Mouse (Mus musculus): ENCODE data around the gene Fras1.

GRCm38 (mm10) chr5:96386138-96386933 lies 12.6 kb downstream of the Fras1 start:
- no peak for TF ChIP-seq POLR2A (IDR thresholded peaks at IDR 0.05; ENCODE audit: extremely low read depth, insufficient read depth, low read length)
- no peak for TF ChIP-seq CTCF (IDR thresholded peaks at IDR 0.05; ENCODE audit: low read depth, low read length)
